Mouse (Mus musculus) mesoderm, embryonic 11.5 days (tissue): ENCODE data around the gene Olfr806.

ENCODE experiments used
- DNase-seq: peaks from one replicate; pipeline ENCODE4 v3.0.0-alpha.2; 2012; ENCODE audit warnings: low read depth, low spot score

Olfr806 gene

DNA sequence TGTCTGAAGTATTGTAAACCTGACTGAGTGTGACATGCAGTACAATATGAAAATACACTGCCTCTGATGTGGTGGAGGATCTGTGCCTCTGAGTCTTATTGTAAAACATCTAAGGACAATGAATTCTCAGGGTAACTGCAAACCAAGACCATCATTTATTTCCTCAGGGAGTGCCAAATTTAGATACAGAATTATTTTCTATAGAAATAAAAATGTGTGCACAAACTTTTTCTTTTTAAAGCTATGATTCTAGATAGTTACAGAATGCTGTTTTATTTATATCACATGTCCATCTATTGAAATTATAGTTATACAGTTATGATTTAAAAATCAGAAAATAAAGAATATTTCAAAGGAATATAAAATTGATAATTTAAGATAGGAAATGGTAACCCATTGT lies at the start of gene Olfr806:
Gene Olfr806 (minus strand): TSS at position 101 of the 400 bp plus-strand sequence.
- no peak for DNase-seq

DNA sequence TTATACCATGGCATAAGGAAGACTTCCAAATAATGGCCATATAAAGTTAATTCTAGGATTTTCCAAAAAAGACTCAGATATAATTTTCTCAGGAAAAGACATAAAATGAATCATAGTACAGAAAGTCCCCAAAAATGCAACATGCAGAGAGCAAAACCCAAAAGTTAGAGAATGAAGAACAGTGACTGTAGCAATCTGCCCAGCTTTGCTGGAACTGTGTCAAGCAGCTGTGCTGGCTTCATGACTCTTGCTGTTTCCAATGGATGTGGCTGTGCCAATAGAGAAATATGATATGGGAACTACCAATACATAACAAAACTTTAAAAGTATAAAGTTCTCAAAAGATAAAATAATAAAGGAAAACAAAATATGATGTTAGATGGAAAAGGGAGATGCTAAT lies 36.4 kb upstream of the Olfr806 start:
- no peak for DNase-seq

DNA sequence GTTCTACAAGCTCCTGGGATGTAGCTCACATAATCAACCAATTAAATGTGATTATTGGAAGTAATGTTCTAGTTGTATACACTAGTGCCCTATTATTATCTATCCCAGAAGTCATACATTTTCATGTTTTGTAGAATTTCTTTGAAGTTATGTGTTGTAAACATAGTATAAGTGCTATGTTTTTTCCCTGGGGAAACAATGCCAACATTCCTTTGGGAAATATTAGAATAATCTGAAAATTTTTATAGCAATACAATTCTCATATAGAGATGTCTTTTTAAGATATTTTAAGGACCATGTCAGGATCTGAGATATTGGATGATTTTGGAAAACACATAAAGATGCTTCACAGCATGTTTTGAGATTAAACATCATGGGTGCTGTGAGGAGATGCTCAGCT lies 32.6 kb upstream of the Olfr806 start, which contains the start of gene Olfr809:
Gene Olfr809 (plus strand): TSS at position 301 of the 400 bp plus-strand sequence.
- no peak for DNase-seq

DNA sequence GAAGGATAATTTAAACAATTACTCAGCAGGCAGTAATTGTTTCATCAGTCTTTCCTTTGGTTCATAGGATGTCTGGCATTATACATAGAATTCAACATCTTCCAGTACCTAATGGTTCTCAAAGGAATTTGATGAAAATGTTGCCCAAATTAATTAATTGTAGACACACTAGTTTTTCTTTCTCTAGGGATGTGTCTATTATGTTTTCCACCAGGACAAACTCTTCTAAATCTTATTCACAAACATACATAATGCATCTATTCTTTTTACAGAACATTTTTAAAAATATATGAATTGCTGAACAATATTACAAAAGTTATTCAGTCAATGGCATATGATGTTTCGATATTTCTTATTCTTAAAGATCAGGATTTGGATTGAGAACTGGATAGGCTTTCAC lies 23.5 kb upstream of the Olfr806 start, which contains the start of gene Olfr808:
Gene Olfr808 (plus strand): TSS at position 301 of the 400 bp plus-strand sequence.
- DNase-seq, result no peak

DNA sequence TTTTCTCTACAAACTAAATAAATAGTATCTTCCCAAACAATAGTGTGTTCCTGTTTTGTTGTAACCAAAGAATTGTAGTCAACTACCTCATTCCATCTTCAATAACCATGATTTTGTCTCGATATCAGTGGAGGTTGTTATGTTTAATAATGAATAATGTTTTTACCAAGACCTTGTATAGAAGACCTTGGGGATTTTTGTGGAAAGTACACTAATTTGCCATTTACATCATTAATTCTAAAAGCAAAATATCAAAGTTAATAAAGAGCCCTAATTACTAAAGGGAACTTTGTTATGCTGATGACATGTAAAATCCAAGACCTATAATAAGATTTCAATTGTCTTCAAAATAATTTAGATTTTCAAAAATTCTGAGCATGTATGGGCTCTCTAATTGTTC lies 16.0 kb upstream of the Olfr806 start, which contains the start of gene Olfr807:
Gene Olfr807 (minus strand): TSS at position 101 of the 400 bp plus-strand sequence.
- DNase-seq, result no peak

DNA sequence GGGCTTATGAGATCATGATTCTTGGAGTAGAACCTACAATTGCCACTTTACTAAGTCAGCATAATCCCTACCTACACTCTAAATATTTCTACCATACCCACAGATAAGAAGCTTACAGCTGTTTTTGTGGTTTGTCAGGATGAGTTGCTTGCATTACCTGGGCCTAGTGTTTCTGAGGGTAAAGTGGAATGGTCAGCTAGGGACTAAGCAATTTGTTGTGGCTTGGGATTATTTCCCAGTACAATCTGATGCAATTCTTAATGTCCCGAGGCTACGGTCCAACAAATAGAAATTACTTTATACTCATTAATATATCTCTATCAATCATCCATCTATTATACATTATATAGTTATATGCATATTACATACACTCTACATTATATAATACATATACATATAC lies 12.4 kb downstream of the Olfr806 start, which contains the start of gene Olfr805:
Gene Olfr805 (minus strand): TSS at position 101 of the 400 bp plus-strand sequence.
- DNase-seq, result no peak

DNA sequence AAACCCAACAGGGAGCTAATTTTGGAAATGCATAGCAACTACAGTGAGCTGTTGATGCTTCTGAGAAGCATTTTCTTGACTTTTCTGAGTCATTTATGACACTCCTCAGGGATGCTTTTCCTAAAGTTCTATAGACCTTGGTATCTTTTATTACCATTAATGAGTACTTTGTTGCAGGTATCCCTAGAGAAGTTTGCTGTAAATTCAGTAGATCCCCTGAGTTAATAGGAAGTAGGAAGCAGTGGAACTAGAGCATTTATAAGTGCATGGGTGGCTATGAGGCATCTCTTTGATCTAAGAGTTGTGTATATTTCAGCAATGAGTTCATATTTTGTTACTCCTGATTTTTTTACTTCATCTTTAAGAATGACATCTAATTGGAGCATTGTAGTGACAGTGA lies 38.8 kb downstream of the Olfr806 start, which contains the start of gene Olfr804:
Gene Olfr804 (plus strand): TSS at position 301 of the 400 bp plus-strand sequence.
- no peak for DNase-seq

DNA sequence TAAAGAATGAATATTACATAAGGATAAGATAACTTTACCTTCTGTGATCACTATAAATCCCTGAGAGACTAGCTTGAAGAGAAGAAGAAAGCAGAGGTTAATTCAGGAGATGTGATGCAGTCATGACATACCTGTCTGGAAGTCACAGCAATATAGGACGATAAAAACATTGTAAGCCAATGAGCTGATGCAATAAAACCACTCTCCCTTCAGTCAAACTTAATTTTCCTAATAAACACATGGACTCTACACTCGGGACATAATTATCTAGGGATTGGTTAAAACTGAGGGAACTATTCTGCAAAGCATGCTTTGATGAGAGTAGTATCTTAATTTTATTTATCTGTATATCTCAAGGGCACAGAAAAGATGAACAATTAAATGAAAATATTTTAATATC lies 47.5 kb downstream of the Olfr806 start, which contains the start of gene Olfr803:
Gene Olfr803 (minus strand): TSS at position 101 of the 400 bp plus-strand sequence.
- no peak for DNase-seq

DNA sequence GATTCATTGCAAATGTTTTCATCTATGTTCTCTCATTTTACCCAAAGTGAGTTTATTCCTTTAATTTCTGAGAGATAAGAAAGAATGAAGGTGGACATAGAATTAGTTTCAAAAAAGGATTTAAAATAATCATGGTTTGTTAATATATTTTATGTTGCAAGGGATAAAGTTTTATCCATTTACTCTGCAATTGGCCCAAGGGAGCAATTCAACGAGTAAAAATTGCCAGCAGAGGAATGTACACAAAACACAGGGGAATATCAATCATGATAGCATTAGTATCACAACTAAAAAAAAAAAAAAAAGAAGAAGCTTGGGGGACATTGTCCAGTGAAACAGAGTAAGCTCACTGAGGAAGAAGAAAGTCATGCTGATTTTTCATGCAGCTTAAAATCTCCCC lies 53.7 kb downstream of the Olfr806 start, which contains the start of gene Olfr802:
Gene Olfr802 (minus strand): TSS at position 101 of the 400 bp plus-strand sequence.
- no peak for DNase-seq
